Comparison of ENCODE assay signal across 24 mouse cellular contexts in the genomic region with DNA sequence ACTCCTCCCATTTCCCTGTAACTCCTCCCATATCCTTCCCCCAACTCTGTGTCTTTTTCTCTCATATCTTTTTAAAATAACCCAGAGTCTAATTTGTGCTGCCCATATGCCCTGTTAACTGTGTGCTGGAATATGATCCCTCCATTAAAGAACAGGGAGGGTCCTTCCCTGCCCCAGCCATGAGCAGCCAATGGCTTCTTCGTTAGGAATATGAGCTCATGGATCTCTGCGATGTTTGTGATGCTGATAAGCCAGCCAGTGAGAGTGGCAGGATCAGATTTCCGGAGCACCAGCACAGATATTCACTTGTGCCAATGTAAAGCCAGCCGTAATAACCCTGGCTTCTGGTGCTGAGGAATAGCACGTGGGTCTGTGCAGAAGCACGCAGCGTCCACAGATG.
DNase-seq lines count a peak whose midpoint lies in the region; ATAC-seq and TF ChIP-seq lines count a peak whose summit lies in the region.
"Had no signal": no experiment of that assay in that cellular context is flagged by ENCODE, and none has a peak within 500 bp of the region (broad histone marks: within the 10 kb centered on the region; RNA-seq: fewer than 3 reads in every experiment).

No protein-coding gene starts in this region.

- H3K4me1 ChIP-seq in heart, embryonic 15.5 days (replicated peaks): 0 out of 2 replicates have a peak, but pooled peaks cover 4% of the 10 kb centered on the region
- no peaks in the 10 kb centered on the region; the same call in 1 of the 2 replicates for H3K4me1 ChIP-seq in lung, embryonic 14.5 days (ENCODE audit: insufficient read depth)
- peaks cover 16% of the 10 kb centered on the region for H3K4me1 ChIP-seq in limb, embryonic 13.5 days
- H3K4me1 ChIP-seq: forebrain, embryonic 15.5 days; liver, embryonic 12.5 days had no signal

- peak; percentile 35; the same call in 1 of the 2 replicates for ATAC-seq in heart, embryonic 15.5 days (replicated peaks; ENCODE audit: insufficient number of reproducible peaks, insufficient read depth, low FRiP score, low read depth)
- peak; percentile 90 for ATAC-seq in lung, embryonic 14.5 days (ENCODE audit: insufficient read depth)
- ATAC-seq in limb, embryonic 13.5 days (ENCODE audit: low FRiP score, low read depth): peak; percentile 85
- ATAC-seq: activated CD4-positive, CD25-positive, alpha-beta regulatory T cell, adult 4 months; forebrain, embryonic 15.5 days; liver, embryonic 12.5 days had no signal

- DNase-seq in heart, adult 11 months: no peak
- peak; percentile 64 for DNase-seq in lung, embryonic 14.5 days
- no peak for DNase-seq in lung, adult 18-20 months
- DNase-seq in embryo, embryonic 10.5 days (ENCODE audit: low spot score): peak; percentile 48
- DNase-seq in cerebellum, postnatal 4 days (ENCODE audit: low spot score in 2 of 2): no peak
- DNase-seq: adrenal gland, postnatal 14 days; cerebellum, adult 11 months; cerebellum, postnatal 10 days; gastrocnemius, postnatal 14 days; heart, adult 2 months; kidney, adult 8-10 months; layer of hippocampus, postnatal 36 days; lung, postnatal 14 days; right cerebral cortex, postnatal 4 days; thymus, postnatal 14 days had no signal

- H3K36me3 ChIP-seq in heart, embryonic 15.5 days: no peaks in the 10 kb centered on the region
- H3K36me3 ChIP-seq in lung, embryonic 14.5 days (ENCODE audit: insufficient read depth): no peaks in the 10 kb centered on the region
- no peaks in the 10 kb centered on the region; the same call in 1 of the 2 replicates for H3K36me3 ChIP-seq in limb, embryonic 13.5 days
- H3K36me3 ChIP-seq: embryonic facial prominence, embryonic 12.5 days; forebrain, embryonic 15.5 days; G1E; hindbrain, embryonic 10.5 days; liver, embryonic 12.5 days had no signal

- H3K27ac ChIP-seq in heart, embryonic 15.5 days: no peak overlapping the region
- no peak overlapping the region for H3K27ac ChIP-seq in lung, embryonic 14.5 days (ENCODE audit: low read depth)
- no peak overlapping the region for H3K27ac ChIP-seq in limb, embryonic 13.5 days
- H3K27ac ChIP-seq: embryonic facial prominence, embryonic 12.5 days; forebrain, embryonic 15.5 days; heart, adult 2 months; hindbrain, embryonic 10.5 days; layer of hippocampus, adult 2 months; liver, embryonic 12.5 days had no signal

- no peak for TF ChIP-seq CTCF in lung, embryonic 14.5 days (IDR thresholded peaks at IDR 0.05; ENCODE audit: low read depth)

- no peak overlapping the region for H3K9ac ChIP-seq in heart, embryonic 15.5 days
- no peak overlapping the region for H3K9ac ChIP-seq in lung, embryonic 14.5 days
- no peak overlapping the region for H3K9ac ChIP-seq in limb, embryonic 13.5 days
- H3K9ac ChIP-seq: embryonic facial prominence, embryonic 12.5 days; forebrain, embryonic 15.5 days; liver, embryonic 12.5 days had no signal

- H3K27me3 ChIP-seq in heart, embryonic 15.5 days: no peaks in the 10 kb centered on the region
- H3K27me3 ChIP-seq in lung, embryonic 14.5 days (ENCODE audit: insufficient read depth, low read length): no peaks in the 10 kb centered on the region
- no peaks in the 10 kb centered on the region for H3K27me3 ChIP-seq in limb, embryonic 13.5 days
- H3K27me3 ChIP-seq: embryonic facial prominence, embryonic 12.5 days; forebrain, embryonic 15.5 days; liver, embryonic 12.5 days had no signal

- no peaks in the 10 kb centered on the region for H3K9me3 ChIP-seq in heart, embryonic 15.5 days (replicated peaks)
- no peaks in the 10 kb centered on the region for H3K9me3 ChIP-seq in lung, embryonic 14.5 days (ENCODE audit: low read depth, low read length)
- no peaks in the 10 kb centered on the region for H3K9me3 ChIP-seq in limb, embryonic 13.5 days
- H3K9me3 ChIP-seq: embryonic facial prominence, embryonic 12.5 days; forebrain, embryonic 15.5 days; hindbrain, embryonic 10.5 days; liver, embryonic 12.5 days had no signal

- H3K4me2 ChIP-seq in heart, embryonic 15.5 days: no peak overlapping the region
- no peak overlapping the region for H3K4me2 ChIP-seq in lung, embryonic 14.5 days
- no peak overlapping the region for H3K4me2 ChIP-seq in limb, embryonic 13.5 days (replicated peaks)
- H3K4me2 ChIP-seq: embryonic facial prominence, embryonic 12.5 days; forebrain, embryonic 15.5 days; liver, embryonic 12.5 days had no signal

- 33% methylated on average over 7 of the region's 7 CpGs for WGBS in heart, embryonic 15.5 days
- WGBS in lung, embryonic 14.5 days: 15% methylated on average over 7 of the region's 7 CpGs
- WGBS in limb, embryonic 13.5 days: 28% methylated on average over 7 of the region's 7 CpGs

- H3K4me3 ChIP-seq in heart, embryonic 15.5 days: no peak overlapping the region
- H3K4me3 ChIP-seq in lung, embryonic 14.5 days (ENCODE audit: low read depth, low read length): no peak overlapping the region
- H3K4me3 ChIP-seq in limb, embryonic 13.5 days: no peak overlapping the region
- H3K4me3 ChIP-seq: embryonic facial prominence, embryonic 12.5 days; forebrain, embryonic 15.5 days; heart, adult 2 months; hindbrain, embryonic 10.5 days; layer of hippocampus, adult 2 months; liver, embryonic 12.5 days had no signal

Comparison
In these comparisons a context has a peak if more than half of its experiments do, and no peak if none do; other contexts are left out.
1. DNase-seq: peak in lung, embryonic 14.5 days (single experiment) and embryo, embryonic 10.5 days (single experiment); none in heart, adult 11 months (single experiment), lung, adult 18-20 months (0 of 2) and cerebellum, postnatal 4 days (0 of 2).
2. ATAC-seq: peak in every context shown above with its lines; median percentile 90 in lung, embryonic 14.5 days; 85 in limb, embryonic 13.5 days; 35 in heart, embryonic 15.5 days.